Mouse (Mus musculus) E14TG2a.4 (cell line): ENCODE measurements at regions not wholly inside any gene's neighbourhood (a gene's known extent, or its start where the extent isn't known, plus 50 kb on each side); places are given as distances from the start of the nearest gene placed in this dataset.

ENCODE experiments used
- CTCF ChIP-seq: conservative IDR thresholded peaks from 2 replicates; pipeline ENCODE4 v1.5.1; 2014; ENCODE audit warnings: low read length
- NANOG ChIP-seq: IDR thresholded peaks from 2 replicates; pipeline ENCODE4 v1.6.1; 2014; ENCODE audit warnings: borderline replicate concordance, low read length, mixed read lengths
- POU5F1 ChIP-seq: IDR thresholded peaks from 2 replicates; pipeline ENCODE4 v1.6.1; 2014; ENCODE audit warnings: low read length, borderline replicate concordance

DNA sequence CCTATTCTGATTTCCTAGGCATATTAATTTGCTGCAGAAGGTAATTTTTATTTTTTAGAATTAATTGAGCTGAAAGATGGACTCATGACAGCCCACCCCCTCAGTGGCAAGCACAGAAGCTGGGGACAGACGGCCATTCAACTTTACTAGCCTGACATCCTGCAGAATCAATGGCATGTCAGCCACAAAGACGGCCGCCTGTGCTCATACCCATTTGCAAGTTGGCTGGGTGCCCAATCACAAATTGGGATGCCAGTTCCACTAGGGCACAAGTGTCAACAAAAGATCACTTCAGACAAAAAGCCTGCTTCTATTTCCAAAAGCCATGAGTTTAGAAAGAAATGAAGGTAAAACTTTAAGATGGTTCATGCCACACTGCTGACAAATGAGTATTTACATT, 447.0 kb downstream of the Nova1 start:
- TF ChIP-seq NANOG (no peak), CTCF (no peak), POU5F1 (no peak)
